Mouse (Mus musculus): ENCODE results near the gene Opn4. TPM values are rescaled to one million over a fixed set of nuclear protein-coding genes. Genes with fewer than 3 reads are reported as not detected.
A peak's percentile ranks its signal among the peaks of the same experiment; 100 is the strongest.

Opn4 gene
- polyA plus RNA-seq, 1 experiment: not detected

DNA sequence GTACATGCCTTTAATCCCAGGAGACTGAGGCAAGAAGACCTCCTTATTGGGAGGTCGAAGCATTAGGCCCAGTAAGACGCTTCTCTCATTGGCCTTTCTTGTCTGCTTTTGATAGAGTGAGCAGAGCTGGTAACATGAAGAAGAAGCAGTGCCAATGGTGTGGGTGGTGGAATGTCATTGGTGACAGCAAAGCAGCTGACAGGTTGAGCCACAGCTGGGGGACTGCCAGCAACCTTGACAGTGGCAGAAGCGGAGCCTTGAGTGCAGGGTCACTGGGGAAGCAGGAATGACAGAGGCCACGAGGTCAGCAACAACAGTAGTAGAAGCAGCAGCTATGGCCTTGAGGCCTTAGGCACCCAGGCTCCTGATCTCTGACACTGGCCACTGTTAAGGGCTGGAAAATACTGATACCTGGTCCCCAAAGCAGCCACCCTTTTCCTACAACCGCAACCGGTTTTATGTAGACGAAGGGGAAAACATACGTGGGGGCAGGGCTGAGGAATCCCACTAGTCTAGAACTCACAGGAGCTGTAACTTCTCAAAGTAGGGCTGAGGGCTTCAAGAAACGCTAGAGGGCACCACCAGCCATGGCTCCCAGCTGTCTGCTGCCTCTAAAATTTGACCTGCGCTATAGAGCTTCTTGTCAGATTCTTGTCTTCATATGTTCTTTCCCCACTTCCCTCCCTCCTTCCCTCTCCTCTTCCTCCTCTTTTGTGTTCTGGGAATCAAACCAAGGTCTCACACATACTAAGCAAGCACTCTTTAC is 20.9 kb upstream of the Opn4 start:
- H3K4me1 ChIP-seq: peaks cover 51% of the 10 kb centered on the region
- H3K4me3 ChIP-seq (replicated peaks): no peak overlapping the region

DNA sequence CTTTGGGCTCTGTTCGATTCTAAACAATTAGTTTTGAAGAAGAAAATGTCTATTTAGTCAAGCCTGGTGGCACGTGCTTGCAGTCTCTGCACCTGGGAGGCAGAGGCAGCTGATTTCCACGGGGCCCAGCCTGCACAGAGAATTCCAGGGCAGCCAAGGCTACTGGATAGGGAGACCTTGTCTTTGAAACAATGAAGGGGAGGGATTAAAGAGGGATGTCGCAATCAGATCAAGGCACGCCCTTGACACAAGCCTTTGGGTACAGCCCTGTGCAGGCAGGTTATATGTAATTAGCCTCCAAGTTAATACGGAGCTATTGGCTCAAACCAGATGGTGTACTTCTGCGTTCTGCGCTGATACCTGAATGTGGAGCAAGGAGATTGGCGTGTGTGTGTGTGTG is 18.9 kb upstream of the Opn4 start:
- TF ChIP-seq GATA1 (IDR thresholded peaks at IDR 0.05; ENCODE audit: borderline replicate concordance, low read length) (no peak), FLI1 (IDR thresholded peaks at IDR 0.05; ENCODE audit: low read length) (no peak)
- peaks cover 14% of the 10 kb centered on the region for H3K27me3 ChIP-seq (replicated peaks)
- no peak overlapping the region for H3K4me3 ChIP-seq (replicated peaks)
- H3K9me3 ChIP-seq: no peaks in the 10 kb centered on the region
- peaks cover 60% of the 10 kb centered on the region for H3K4me1 ChIP-seq
- no peaks in the 10 kb centered on the region for H3K36me3 ChIP-seq (replicated peaks; ENCODE audit: low read length)

More for the DNA sequence above, 20.9 kb upstream of the Opn4 start:
- Histone ChIP-seq H3K36me3 (replicated peaks; ENCODE audit: low read length) (no peaks in the 10 kb centered on the region), H3K27me3 (replicated peaks) (peaks cover 8% of the 10 kb centered on the region), H3K9me3 (no peaks in the 10 kb centered on the region)
- TF ChIP-seq GATA1 (IDR thresholded peaks at IDR 0.05; ENCODE audit: borderline replicate concordance, low read length) (no peak), FLI1 (IDR thresholded peaks at IDR 0.05; ENCODE audit: low read length) (no peak)

GRCm38 (mm10) chr14:34616821-34617220 is 16.9 kb upstream of the Opn4 start:
- no peaks in the 10 kb centered on the region for H3K36me3 ChIP-seq (replicated peaks; ENCODE audit: low read length)

GRCm38 (mm10) chr14:34615625-34616024 is 15.7 kb upstream of the Opn4 start:
- TF ChIP-seq GATA1 (IDR thresholded peaks at IDR 0.05; ENCODE audit: borderline replicate concordance, low read length) (no peak), FLI1 (IDR thresholded peaks at IDR 0.05; ENCODE audit: low read length) (no peak)
- peaks cover 38% of the 10 kb centered on the region for H3K4me1 ChIP-seq
- H3K4me3 ChIP-seq (replicated peaks): no peak overlapping the region
- no peaks in the 10 kb centered on the region for H3K36me3 ChIP-seq (replicated peaks; ENCODE audit: low read length)
- peaks cover 16% of the 10 kb centered on the region for H3K27me3 ChIP-seq (replicated peaks)
- H3K9me3 ChIP-seq: no peaks in the 10 kb centered on the region

More at GRCm38 (mm10) chr14:34616821-34617220, 16.9 kb upstream of the Opn4 start:
- no peak for TF ChIP-seq GATA1 (IDR thresholded peaks at IDR 0.05; ENCODE audit: borderline replicate concordance, low read length)
- no peak for TF ChIP-seq FLI1 (IDR thresholded peaks at IDR 0.05; ENCODE audit: low read length)
- Histone ChIP-seq H3K4me3 (replicated peaks) (no peak overlapping the region), H3K4me1 (peaks cover 45% of the 10 kb centered on the region), H3K9me3 (no peaks in the 10 kb centered on the region), H3K27me3 (replicated peaks) (peaks cover 14% of the 10 kb centered on the region)

DNA sequence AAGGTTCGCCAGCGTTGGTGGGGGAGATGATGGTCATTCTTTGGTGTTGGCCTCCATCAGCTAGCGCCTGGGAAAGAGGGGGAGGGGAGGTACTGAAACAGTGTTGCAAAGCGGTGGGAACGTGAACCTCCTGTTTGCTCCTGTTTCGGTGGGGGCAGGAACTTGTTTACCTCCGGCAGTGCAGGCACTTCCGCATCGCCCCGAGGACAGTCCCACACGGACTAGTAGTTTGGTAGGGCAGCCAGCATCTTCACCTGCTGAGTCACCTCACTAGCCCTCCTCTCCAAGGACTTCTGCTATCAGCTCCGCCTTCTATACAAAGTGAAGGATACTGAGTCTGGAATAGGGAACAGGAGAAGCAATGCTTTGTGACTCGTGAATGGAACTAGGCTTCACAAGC is 15.1 kb upstream of the Opn4 start:
- Histone ChIP-seq H3K36me3 (replicated peaks; ENCODE audit: low read length) (no peaks in the 10 kb centered on the region), H3K4me3 (replicated peaks) (peak overlapping the region; percentile 88), H3K4me1 (peaks cover 36% of the 10 kb centered on the region), H3K9me3 (no peaks in the 10 kb centered on the region), H3K27me3 (replicated peaks) (peaks cover 16% of the 10 kb centered on the region)
- TF ChIP-seq GATA1 (IDR thresholded peaks at IDR 0.05; ENCODE audit: borderline replicate concordance, low read length): no peak
- TF ChIP-seq FLI1 (IDR thresholded peaks at IDR 0.05; ENCODE audit: low read length): no peak

DNA sequence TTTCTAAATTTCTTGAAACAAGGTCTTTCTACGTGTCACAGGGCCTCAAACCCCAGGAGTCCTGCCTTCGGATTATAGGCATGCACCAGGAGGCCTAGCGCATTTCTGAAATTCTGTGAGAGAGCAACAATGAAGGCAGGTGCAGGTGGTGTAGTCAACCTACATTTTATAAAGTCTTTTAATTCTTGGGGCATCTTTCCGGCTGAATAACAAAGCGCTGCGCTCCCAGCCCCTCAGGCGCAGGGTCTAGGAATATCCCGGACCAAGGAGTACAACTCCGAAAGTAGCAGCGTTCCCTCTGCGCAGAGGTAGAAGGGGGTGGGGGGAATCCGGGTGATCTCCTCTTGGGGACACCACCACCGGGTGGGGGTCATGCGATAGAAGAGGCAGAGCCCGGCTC is 14.6 kb upstream of the Opn4 start:
- Histone ChIP-seq H3K4me1 (peaks cover 36% of the 10 kb centered on the region), H3K9me3 (no peaks in the 10 kb centered on the region), H3K4me3 (replicated peaks) (peak overlapping the region; percentile 88), H3K27me3 (replicated peaks) (peaks cover 19% of the 10 kb centered on the region), H3K36me3 (replicated peaks; ENCODE audit: low read length) (no peaks in the 10 kb centered on the region)
- TF ChIP-seq FLI1 (IDR thresholded peaks at IDR 0.05; ENCODE audit: low read length) (no peak), GATA1 (IDR thresholded peaks at IDR 0.05; ENCODE audit: borderline replicate concordance, low read length) (no peak)

GRCm38 (mm10) chr14:34613523-34613922 is 13.6 kb upstream of the Opn4 start:
- H3K4me3 ChIP-seq (replicated peaks): no peak overlapping the region
- no peak for TF ChIP-seq FLI1 (IDR thresholded peaks at IDR 0.05; ENCODE audit: low read length)
- no peak for TF ChIP-seq GATA1 (IDR thresholded peaks at IDR 0.05; ENCODE audit: borderline replicate concordance, low read length)
- H3K36me3 ChIP-seq (replicated peaks; ENCODE audit: low read length): no peaks in the 10 kb centered on the region
- peaks cover 25% of the 10 kb centered on the region for H3K27me3 ChIP-seq (replicated peaks)
- peaks cover 31% of the 10 kb centered on the region for H3K4me1 ChIP-seq
- H3K9me3 ChIP-seq: no peaks in the 10 kb centered on the region

DNA sequence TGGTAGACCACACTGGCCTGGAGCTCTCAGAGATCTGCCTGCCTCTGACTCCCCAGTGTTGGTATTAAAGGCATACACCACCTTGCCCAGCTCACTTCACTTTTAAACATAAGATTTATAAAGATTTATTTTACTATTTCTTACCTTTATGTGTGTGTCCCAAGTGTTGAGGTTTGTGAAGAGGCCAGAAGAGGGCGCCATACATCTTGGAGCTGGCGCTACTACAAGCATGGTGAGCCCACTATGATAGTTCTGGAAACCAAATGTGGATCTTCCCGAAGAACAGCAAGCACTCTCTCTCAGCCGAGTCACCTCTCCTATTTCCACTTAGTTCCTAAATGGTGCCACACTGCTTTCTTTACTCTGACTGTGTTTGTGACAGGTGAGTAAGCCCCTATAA is 12.3 kb upstream of the Opn4 start:
- Histone ChIP-seq H3K27me3 (replicated peaks) (peaks cover 32% of the 10 kb centered on the region), H3K9me3 (no peaks in the 10 kb centered on the region), H3K4me3 (replicated peaks) (no peak overlapping the region), H3K36me3 (replicated peaks; ENCODE audit: low read length) (no peaks in the 10 kb centered on the region), H3K4me1 (peaks cover 26% of the 10 kb centered on the region)
- TF ChIP-seq FLI1 (IDR thresholded peaks at IDR 0.05; ENCODE audit: low read length) (no peak), GATA1 (IDR thresholded peaks at IDR 0.05; ENCODE audit: borderline replicate concordance, low read length) (no peak)

DNA sequence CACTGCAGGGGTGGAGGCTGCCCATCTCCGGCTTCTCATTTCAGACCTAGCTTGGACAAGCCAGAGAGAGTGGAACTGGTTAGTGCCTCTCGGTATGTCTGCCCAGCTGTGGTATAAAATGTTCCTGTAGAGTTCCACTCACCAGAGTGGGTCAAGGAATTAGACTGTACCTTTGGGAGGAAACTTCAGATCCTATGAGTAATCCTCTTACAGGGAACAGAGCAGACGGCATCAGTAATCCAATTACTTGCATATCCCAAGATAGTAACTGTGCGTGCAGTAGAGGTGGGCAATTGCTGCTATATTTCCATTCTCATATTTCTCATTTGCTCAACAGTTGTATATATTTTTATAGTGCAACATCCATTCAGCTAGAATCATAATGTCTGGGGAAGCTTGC is 11.6 kb upstream of the Opn4 start:
- Histone ChIP-seq H3K9me3 (no peaks in the 10 kb centered on the region), H3K4me3 (replicated peaks) (peak overlapping the region; percentile 53), H3K36me3 (replicated peaks; ENCODE audit: low read length) (no peaks in the 10 kb centered on the region), H3K27me3 (replicated peaks) (peaks cover 32% of the 10 kb centered on the region), H3K4me1 (peaks cover 20% of the 10 kb centered on the region)
- no peak for TF ChIP-seq FLI1 (IDR thresholded peaks at IDR 0.05; ENCODE audit: low read length)
- no peak for TF ChIP-seq GATA1 (IDR thresholded peaks at IDR 0.05; ENCODE audit: borderline replicate concordance, low read length)

- H3K4me1 ChIP-seq: no peaks in the 10 kb centered on the region
- H3K36me3 ChIP-seq (replicated peaks; ENCODE audit: low read length): no peaks in the 10 kb centered on the region
- TF ChIP-seq GATA1 (IDR thresholded peaks at IDR 0.05; ENCODE audit: borderline replicate concordance, low read length): no peak
- TF ChIP-seq FLI1 (IDR thresholded peaks at IDR 0.05; ENCODE audit: low read length): no peak
- peaks cover 39% of the 10 kb centered on the region for H3K27me3 ChIP-seq (replicated peaks)
- no peak overlapping the region for H3K4me3 ChIP-seq (replicated peaks)
- peaks cover 16% of the 10 kb centered on the region for H3K9me3 ChIP-seq
Observed at GRCm38 (mm10) chr14:34601910-34602309, 2.0 kb upstream of the Opn4 start.

Measured in megakaryocyte, embryonic 14.5 days (primary cell).